Mouse (Mus musculus) fat pad, adult 2 months (tissue): ENCODE results near the gene Polr2j.

Source experiments
- DNase-seq: peaks from one replicate; pipeline ENCODE4 v3.0.0-alpha.2; 2011; ENCODE audit warnings: low read depth, low spot score; ENCODE audit errors: extremely low read depth

Polr2j gene

GRCm38 (mm10) chr5:136115891-136116783 is at the start of gene Polr2j:
Polr2j (plus strand) TSS chr5:136116631.
- no peak for DNase-seq

GRCm38 (mm10) chr5:136069411-136069810 is 47.0 kb upstream of the Polr2j start:
- no peak for DNase-seq

- DNase-seq: no peak
Observed at GRCm38 (mm10) chr5:136073051-136073450, 43.4 kb upstream of the Polr2j start.

- DNase-seq: no peak
Observed at GRCm38 (mm10) chr5:136073526-136073925, 42.9 kb upstream of the Polr2j start.

- DNase-seq: no peak
Observed at GRCm38 (mm10) chr5:136075076-136075475, 41.4 kb upstream of the Polr2j start.

- no peak for DNase-seq
Observed at GRCm38 (mm10) chr5:136076284-136076683, 40.1 kb upstream of the Polr2j start.

- no peak for DNase-seq
Observed at GRCm38 (mm10) chr5:136077001-136077550, 39.4 kb upstream of the Polr2j start.

- no peak for DNase-seq
Observed at GRCm38 (mm10) chr5:136078136-136078535, 38.3 kb upstream of the Polr2j start.

GRCm38 (mm10) chr5:136082345-136082744 is 34.1 kb upstream of the Polr2j start:
- DNase-seq: no peak

GRCm38 (mm10) chr5:136083669-136084107 is 32.7 kb upstream of the Polr2j start, which contains the start of gene Rasa4:
Rasa4 (plus strand) TSS chr5:136083916.
- DNase-seq: no peak

GRCm38 (mm10) chr5:136084144-136084881 is 32.1 kb upstream of the Polr2j start:
- DNase-seq: no peak

GRCm38 (mm10) chr5:136084891-136085651 is 31.4 kb upstream of the Polr2j start:
- no peak for DNase-seq

- no peak for DNase-seq
Observed at GRCm38 (mm10) chr5:136086290-136086689, 30.1 kb upstream of the Polr2j start.

- DNase-seq: no peak
Observed at GRCm38 (mm10) chr5:136088821-136089575, 27.4 kb upstream of the Polr2j start.

- no peak for DNase-seq
Observed at GRCm38 (mm10) chr5:136091927-136092326, 24.5 kb upstream of the Polr2j start.

GRCm38 (mm10) chr5:136094249-136095010 is 22.0 kb upstream of the Polr2j start:
- no peak for DNase-seq

GRCm38 (mm10) chr5:136095089-136095488 is 21.3 kb upstream of the Polr2j start:
- DNase-seq: no peak

GRCm38 (mm10) chr5:136098536-136098935 is 17.9 kb upstream of the Polr2j start:
- no peak for DNase-seq

- no peak for DNase-seq
Observed at GRCm38 (mm10) chr5:136102099-136102820, 14.2 kb upstream of the Polr2j start.
